Mouse (Mus musculus): ENCODE measurements around the gene Galm.

DNA sequence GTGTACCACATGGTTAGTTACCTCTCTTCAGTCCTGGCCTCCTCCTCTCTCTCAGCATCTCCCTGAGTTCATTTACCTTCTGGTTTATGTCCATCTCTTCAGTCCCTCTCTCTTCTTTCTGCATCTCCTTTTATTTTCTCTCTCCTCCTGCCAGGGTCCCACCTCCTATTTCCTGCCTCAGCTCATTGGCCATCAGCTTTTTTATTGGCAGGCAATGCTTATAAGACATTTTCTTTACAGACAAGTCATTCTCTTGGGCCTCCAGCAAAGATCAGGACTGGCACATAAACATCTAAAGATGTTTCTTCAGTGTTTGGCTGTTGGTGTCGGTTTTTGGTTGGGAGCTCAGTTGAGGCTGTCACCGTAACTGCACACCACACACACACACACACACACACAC is 46.4 kb downstream of the Galm start:
- TF ChIP-seq CTCF (IDR thresholded peaks at IDR 0.05; ENCODE audit: low read depth): no peak
- no peak for TF ChIP-seq EP300 (IDR thresholded peaks at IDR 0.05; ENCODE audit: low read depth)

Data from heart, postnatal 0 days (tissue).